ENCODE assay signal across 7 mouse cellular contexts in the genomic region with DNA sequence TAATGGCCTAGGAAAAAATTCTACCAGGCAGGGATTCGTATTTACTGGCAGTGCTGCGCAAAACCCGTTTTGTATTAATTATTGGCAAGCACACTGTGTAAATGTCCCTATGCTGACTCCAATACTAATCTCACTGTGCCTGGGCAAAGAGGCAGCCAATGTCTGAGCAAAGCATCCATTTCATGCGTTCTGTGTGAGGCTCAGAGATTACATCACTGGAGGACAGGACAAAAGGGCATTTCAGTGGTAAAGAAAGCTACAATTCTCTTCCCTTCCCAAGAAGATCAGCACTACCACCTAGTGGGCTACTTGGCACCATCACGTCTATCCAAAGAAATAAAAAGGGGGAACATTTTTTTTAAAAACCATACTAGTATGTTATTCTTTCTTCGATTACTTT.
A peak's percentile ranks its signal among the peaks of the same experiment; 100 is the strongest.
DNase-seq lines count a peak whose midpoint lies in the region; ATAC-seq lines count a peak whose summit lies in the region.

No protein-coding gene starts in this region.

- no peaks in the 10 kb centered on the region for H3K36me3 ChIP-seq in embryonic facial prominence, embryonic 14.5 days (ENCODE audit: control insufficient read depth, insufficient read depth, low read length)
- H3K36me3 ChIP-seq in stomach, embryonic 15.5 days = no peaks in the 10 kb centered on the region

- no peaks in the 10 kb centered on the region for H3K4me1 ChIP-seq in embryonic facial prominence, embryonic 14.5 days (ENCODE audit: control insufficient read depth, insufficient read depth, low read length)
- H3K4me1 ChIP-seq in stomach, embryonic 15.5 days = no peaks in the 10 kb centered on the region

- intact Hi-C loops in heart, postnatal 36 days (cut with DNase I) = no loop called here

- no peak overlapping the region for H3K4me3 ChIP-seq in embryonic facial prominence, embryonic 14.5 days (ENCODE audit: low read depth, low read length)
- no peak overlapping the region for H3K4me3 ChIP-seq in stomach, embryonic 15.5 days (replicated peaks)

- H3K9ac ChIP-seq in embryonic facial prominence, embryonic 14.5 days (ENCODE audit: low read depth, low read length) = no peak overlapping the region
- no peak overlapping the region for H3K9ac ChIP-seq in stomach, embryonic 15.5 days

- ATAC-seq in embryonic facial prominence, embryonic 14.5 days (ENCODE audit: low read depth) = peak; percentile 57; the same call in 1 of the 2 replicates
- 0 out of 2 replicates have a peak, but pooled peaks have one; percentile 4 for ATAC-seq in stomach, embryonic 15.5 days (ENCODE audit: insufficient read depth, low FRiP score, low read depth)

- WGBS in embryonic facial prominence, embryonic 14.5 days = 52% methylated on average over 6 of the region's 6 CpGs
- WGBS in stomach, embryonic 15.5 days = 55% methylated on average over 6 of the region's 6 CpGs

- no peaks in the 10 kb centered on the region for H3K9me3 ChIP-seq in embryonic facial prominence, embryonic 14.5 days (ENCODE audit: control insufficient read depth, low read length)
- no peaks in the 10 kb centered on the region for H3K9me3 ChIP-seq in stomach, embryonic 15.5 days

- DNase-seq in 3T3-L1 (ENCODE audit: low read depth, low spot score) = peak; percentile 44
- DNase-seq in 416B (ENCODE audit: low read depth) = peak; percentile 21
- peak; percentile 62 for DNase-seq in embryonic facial prominence, embryonic 14.5 days (ENCODE audit: low spot score)
- peak; percentile 90 for DNase-seq in layer of hippocampus, adult 9-11 months
- no peak for DNase-seq in heart, postnatal 36 days
- no peak for DNase-seq in lung, postnatal 25 days (ENCODE audit: low spot score)

- no peak overlapping the region for H3K27ac ChIP-seq in embryonic facial prominence, embryonic 14.5 days (replicated peaks; ENCODE audit: low read depth, low read length)
- H3K27ac ChIP-seq in stomach, embryonic 15.5 days = no peak overlapping the region

- no peaks in the 10 kb centered on the region for H3K27me3 ChIP-seq in embryonic facial prominence, embryonic 14.5 days (replicated peaks; ENCODE audit: control insufficient read depth, insufficient read depth, low read length)
- H3K27me3 ChIP-seq in stomach, embryonic 15.5 days (replicated peaks) = no peaks in the 10 kb centered on the region

- H3K4me2 ChIP-seq in embryonic facial prominence, embryonic 14.5 days (ENCODE audit: low read depth, low read length) = no peak overlapping the region
- no peak overlapping the region for H3K4me2 ChIP-seq in stomach, embryonic 15.5 days

Comparison
In these comparisons a context has a peak if more than half of its experiments do, and no peak if none do; other contexts are left out.
1. DNase-seq: peak in 3T3-L1 (single experiment), 416B (single experiment), embryonic facial prominence, embryonic 14.5 days (single experiment) and layer of hippocampus, adult 9-11 months (single experiment); none in heart, postnatal 36 days (0 of 2) and lung, postnatal 25 days (single experiment).